Mouse (Mus musculus): Measurements from ENCODE around the gene Mapk11.

GRCm38 (mm10) chr15:89144965-89145364, 4.5 kb downstream of the Mapk11 start:
- no peak for TF ChIP-seq POLR2A (IDR thresholded peaks at IDR 0.05; ENCODE audit: low read depth, low read length)
- TF ChIP-seq CTCF (IDR thresholded peaks at IDR 0.05; ENCODE audit: extremely low read depth, insufficient read length, insufficient replicate concordance, low read depth, low read length): no peak

All from small intestine, adult 2 months (tissue).